Mouse (Mus musculus) C2C12 (cell line): ENCODE measurements around the gene H2-DMa. TPM values are rescaled to one million over a fixed set of nuclear protein-coding genes. Genes with fewer than 3 reads are reported as not detected.

ENCODE experiments used
- H3K27me3 ChIP-seq: one replicate; pipeline ENCODE4 v1.6.1; 2011; ENCODE audit not compliant: control insufficient read depth, insufficient read depth, insufficient read length
- H3K36me3 ChIP-seq: one replicate; pipeline ENCODE4 v1.6.1; 2011; ENCODE audit not compliant: control insufficient read depth, insufficient read depth
- H3K4me3 ChIP-seq: one replicate; pipeline ENCODE4 v1.5.1; 2011; ENCODE audit warnings: mild to moderate bottlenecking, control low read depth; ENCODE audit not compliant: poor library complexity, insufficient read depth, severe bottlenecking
- H3K79me2 ChIP-seq: one replicate; pipeline ENCODE4 v1.6.1; 2011; ENCODE audit not compliant: control insufficient read depth, insufficient read depth
- H3K79me3 ChIP-seq: one replicate; pipeline ENCODE4 v1.6.1; 2011; ENCODE audit warnings: low read depth, control low read depth
- H3ac ChIP-seq: one replicate; pipeline ENCODE3; 2011; ENCODE audit warnings: low read depth; ENCODE audit not compliant: control insufficient read depth, insufficient read length
- CEBPB ChIP-seq: IDR thresholded peaks from one replicate; pipeline ENCODE4 v1.6.1; 2011; ENCODE audit warnings: low read depth, mild to moderate bottlenecking, control low read depth, moderate library complexity
- CTCF ChIP-seq: IDR thresholded peaks from one replicate; pipeline ENCODE4 v1.5.1; 2011; ENCODE audit not compliant: control insufficient read depth, insufficient read depth, insufficient read length
- FOSL1 ChIP-seq: IDR thresholded peaks from one replicate; pipeline ENCODE4 v1.8.0; 2011; ENCODE audit warnings: mild to moderate bottlenecking, low read length; ENCODE audit not compliant: poor library complexity, insufficient read depth, severe bottlenecking
- MAX ChIP-seq: IDR thresholded peaks from one replicate; pipeline ENCODE4 v1.6.1; 2011; ENCODE audit warnings: mild to moderate bottlenecking, control low read depth
- MYOD1 ChIP-seq: IDR thresholded peaks from one replicate; pipeline ENCODE4 v1.6.1; 2011; ENCODE audit warnings: low read depth; ENCODE audit not compliant: control insufficient read depth, insufficient read length
- MYOG ChIP-seq: IDR thresholded peaks from one replicate; pipeline ENCODE4 v1.6.1; 2011; ENCODE audit not compliant: control insufficient read depth, insufficient read length; ENCODE audit errors: extremely low read depth
- USF1 ChIP-seq: IDR thresholded peaks from one replicate; pipeline ENCODE4 v1.6.1; 2011; ENCODE audit warnings: low read depth, mild to moderate bottlenecking, control low read depth, moderate library complexity
- polyA plus RNA-seq: library from polyadenylated mRNA; unstranded; fragments of >200 nt; fragmentation: generic; extraction: Trizol; gene quantifications from one replicate; pipeline ENCODE4 v1.2.1, GENCODE M21; 2012; ENCODE audit warnings: missing spikeins

Gene H2-DMa
- polyA plus RNA-seq, 1 experiment = 5.2 TPM

- TF ChIP-seq USF1 (no peak), MAX (no peak), CTCF (no peak), CEBPB (no peak), FOSL1 (no peak), MYOD1 (no peak), MYOG (no peak)
Observed at GRCm38 (mm10) chr17:34174075-34174474, 54.7 kb downstream of the H2-DMa start.

GRCm38 (mm10) chr17:34177179-34177578 lies 57.8 kb downstream of the H2-DMa start:
- Histone ChIP-seq H3K79me3 (no peaks in the 10 kb centered on the region), H3ac (no peak overlapping the region), H3K79me2 (no peaks in the 10 kb centered on the region), H3K4me3 (no peak overlapping the region), H3K36me3 (no peaks in the 10 kb centered on the region), H3K27me3 (peaks cover 11% of the 10 kb centered on the region)
- no peak for TF ChIP-seq MAX
- no peak for TF ChIP-seq MYOD1
- no peak for TF ChIP-seq FOSL1
- no peak for TF ChIP-seq CEBPB
- no peak for TF ChIP-seq MYOG
- no peak for TF ChIP-seq CTCF
- no peak for TF ChIP-seq USF1

More at GRCm38 (mm10) chr17:34174075-34174474, 54.7 kb downstream of the H2-DMa start:
- Histone ChIP-seq H3K79me3 (no peaks in the 10 kb centered on the region), H3K79me2 (no peaks in the 10 kb centered on the region), H3ac (no peak overlapping the region), H3K36me3 (no peaks in the 10 kb centered on the region), H3K27me3 (no peaks in the 10 kb centered on the region), H3K4me3 (no peak overlapping the region)

- Histone ChIP-seq H3K27me3 (peaks cover 24% of the 10 kb centered on the region), H3K36me3 (no peaks in the 10 kb centered on the region), H3K4me3 (no peak overlapping the region), H3ac (no peak overlapping the region), H3K79me3 (no peaks in the 10 kb centered on the region), H3K79me2 (no peaks in the 10 kb centered on the region)
- TF ChIP-seq MYOD1 = no peak
Observed at GRCm38 (mm10) chr17:34179019-34179418, 59.7 kb downstream of the H2-DMa start.

- peaks cover 30% of the 10 kb centered on the region for H3K27me3 ChIP-seq
- H3K79me2 ChIP-seq = no peaks in the 10 kb centered on the region
- H3K4me3 ChIP-seq = no peak overlapping the region
- H3ac ChIP-seq = no peak overlapping the region
- H3K36me3 ChIP-seq = no peaks in the 10 kb centered on the region
- no peak for TF ChIP-seq MYOD1
- TF ChIP-seq CTCF = no peak
- no peak for TF ChIP-seq FOSL1
- no peak for TF ChIP-seq MYOG
- no peak for TF ChIP-seq USF1
- no peak for TF ChIP-seq CEBPB
- no peak for TF ChIP-seq MAX
- H3K79me3 ChIP-seq = no peaks in the 10 kb centered on the region
Observed at GRCm38 (mm10) chr17:34179913-34180859, 60.8 kb downstream of the H2-DMa start.

- H3ac ChIP-seq = no peak overlapping the region
- TF ChIP-seq MAX (no peak), CEBPB (no peak), MYOG (no peak), FOSL1 (no peak), CTCF (no peak), MYOD1 (no peak), USF1 (no peak)
- no peaks in the 10 kb centered on the region for H3K79me2 ChIP-seq
- no peak overlapping the region for H3K4me3 ChIP-seq
- peaks cover 48% of the 10 kb centered on the region for H3K27me3 ChIP-seq
- no peaks in the 10 kb centered on the region for H3K79me3 ChIP-seq
- H3K36me3 ChIP-seq = no peaks in the 10 kb centered on the region
Observed at GRCm38 (mm10) chr17:34183564-34184219, 64.4 kb downstream of the H2-DMa start.

- TF ChIP-seq CEBPB (no peak), USF1 (no peak), CTCF (no peak), FOSL1 (no peak), MAX (no peak), MYOG (no peak), MYOD1 (no peak)
- Histone ChIP-seq H3K4me3 (no peak overlapping the region), H3K27me3 (peaks cover 51% of the 10 kb centered on the region)
Observed at GRCm38 (mm10) chr17:34185526-34185925, 66.2 kb downstream of the H2-DMa start.

More at GRCm38 (mm10) chr17:34185526-34185925, 66.2 kb downstream of the H2-DMa start:
- H3ac ChIP-seq = no peak overlapping the region
- no peaks in the 10 kb centered on the region for H3K36me3 ChIP-seq
- H3K79me2 ChIP-seq = no peaks in the 10 kb centered on the region
- no peaks in the 10 kb centered on the region for H3K79me3 ChIP-seq
